Mouse (Mus musculus): Measurements from ENCODE around the gene Trim63.

Trim63 gene

DNA sequence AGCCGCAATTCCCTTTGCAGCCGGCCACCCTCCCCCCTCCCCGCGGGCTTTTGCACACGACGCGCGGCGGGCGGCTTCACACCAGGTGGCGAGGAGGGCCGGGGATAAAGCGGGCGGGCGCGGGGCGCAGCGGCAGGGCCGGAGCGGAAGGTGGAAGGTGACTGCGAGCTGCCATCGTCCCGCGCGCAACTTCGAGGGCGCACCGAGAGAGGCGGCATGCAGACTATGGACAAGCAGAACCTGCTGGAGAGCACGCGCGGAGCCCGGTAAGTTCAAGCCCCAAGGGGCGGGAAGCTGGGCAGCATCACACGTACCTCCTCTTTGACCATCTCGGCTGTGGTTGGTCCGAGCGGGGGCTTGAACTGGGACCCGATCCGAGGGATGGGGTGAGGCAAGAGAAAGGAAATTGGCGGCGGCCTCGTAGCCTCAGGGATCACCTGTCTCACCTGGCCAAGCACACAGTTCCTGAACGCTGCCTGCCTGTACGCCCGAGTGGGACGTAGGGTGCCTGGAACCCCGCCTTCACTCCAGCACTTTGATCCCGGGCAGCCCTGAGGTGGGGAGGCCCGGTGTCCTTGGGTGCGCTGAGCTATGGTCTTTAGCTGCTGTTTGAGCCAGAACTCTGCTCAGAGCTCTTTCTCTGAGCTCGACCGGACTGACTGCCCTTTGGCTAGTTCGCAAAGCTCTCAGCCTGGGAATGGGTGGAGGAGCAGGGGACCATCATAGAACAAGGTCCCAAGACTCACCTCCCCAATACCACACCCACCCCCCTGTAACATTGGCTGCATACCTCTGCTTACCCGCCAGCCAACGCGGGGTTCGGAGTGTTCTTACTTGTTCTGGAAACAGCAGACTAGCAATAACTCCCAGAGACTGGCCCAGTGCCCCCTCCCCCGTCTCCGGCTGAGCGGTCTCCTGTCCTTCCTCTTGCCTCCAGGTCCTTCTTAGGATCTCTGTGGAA is 28.4 kb downstream of the Trim63 start, which contains the start of gene Slc30a2:
TSS of gene Slc30a2 (plus strand) at position 111 of the 961 bp plus-strand sequence.
- DNase-seq = no peak

DNA sequence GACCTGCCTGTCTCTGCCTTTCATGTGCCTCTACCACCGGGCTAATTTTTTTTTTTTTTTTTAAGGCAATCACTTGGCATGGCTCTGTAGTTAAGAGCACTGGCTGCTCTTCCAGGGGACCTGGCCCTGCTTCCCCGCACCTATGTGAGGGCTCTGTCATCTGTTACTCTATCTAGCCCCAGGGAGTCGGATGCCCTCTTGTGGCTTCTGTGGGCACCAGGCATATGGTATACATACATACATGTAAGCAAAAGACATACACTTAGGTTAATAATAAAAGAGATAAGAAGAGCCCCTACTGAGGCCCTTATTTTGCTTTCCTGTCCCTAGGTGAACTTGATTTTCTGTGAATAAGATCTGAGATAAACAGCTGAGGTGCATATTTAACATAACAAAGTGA is 29.7 kb downstream of the Trim63 start:
- no peak for DNase-seq

DNA sequence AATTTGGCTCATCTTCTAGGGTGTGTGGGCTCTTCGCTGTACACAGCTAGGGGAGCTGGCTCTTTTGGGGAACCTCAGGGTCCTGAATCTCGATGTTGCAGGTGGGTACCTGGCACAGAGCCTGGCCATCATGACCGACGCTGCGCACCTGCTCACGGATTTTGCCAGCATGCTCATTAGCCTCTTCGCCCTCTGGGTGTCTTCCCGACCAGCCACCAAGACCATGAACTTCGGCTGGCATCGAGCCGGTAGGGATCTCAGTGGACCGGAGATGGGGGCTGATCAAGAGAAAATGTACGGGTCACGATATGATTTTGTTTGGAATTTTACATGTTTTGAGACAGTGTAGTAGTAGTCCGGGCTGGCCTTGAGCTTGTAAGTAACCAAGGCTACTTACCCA is 30.9 kb downstream of the Trim63 start:
- no peak for DNase-seq

DNA sequence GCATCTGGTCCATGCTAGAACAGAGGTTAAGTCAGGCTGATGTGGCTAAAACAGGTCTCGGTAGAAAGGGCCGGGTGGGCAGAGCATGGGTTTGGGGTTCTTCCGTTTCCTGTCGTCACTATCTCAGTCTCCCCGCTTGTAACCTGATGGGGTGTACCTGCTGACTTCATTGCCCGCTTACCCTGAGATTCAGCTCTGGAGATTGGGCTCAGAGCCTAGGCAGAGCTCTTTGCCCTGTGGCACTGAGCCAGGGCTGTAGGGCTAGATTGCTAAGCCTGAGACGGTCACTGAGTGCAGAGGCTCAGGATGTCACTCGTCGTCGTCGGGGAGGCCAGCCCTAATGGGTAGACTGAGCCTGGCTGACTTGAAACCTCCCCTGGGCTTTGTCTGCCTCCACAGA is 33.2 kb downstream of the Trim63 start:
- peak in 1 of 2 experiments; percentile 44 for DNase-seq

DNA sequence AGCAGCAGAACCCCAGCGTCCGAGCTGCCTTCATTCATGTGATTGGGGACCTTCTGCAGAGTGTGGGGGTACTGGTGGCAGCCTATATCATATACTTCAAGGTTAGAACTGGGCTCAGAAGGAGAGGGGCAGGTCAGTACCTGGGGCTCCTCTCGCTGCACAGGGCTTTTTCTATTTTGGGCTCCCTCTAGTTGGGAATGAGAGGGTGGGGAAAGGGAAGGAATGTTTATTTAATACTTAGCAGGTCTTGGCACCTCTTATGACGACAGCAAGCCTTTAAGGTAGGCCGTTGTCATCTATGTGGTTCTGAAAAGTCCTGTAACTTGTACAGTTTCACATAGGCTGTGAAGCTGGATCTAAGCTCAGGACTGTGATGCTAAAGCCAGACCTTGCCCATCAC is 33.6 kb downstream of the Trim63 start:
- DNase-seq = peak in 1 of 2 experiments; percentile 8

DNA sequence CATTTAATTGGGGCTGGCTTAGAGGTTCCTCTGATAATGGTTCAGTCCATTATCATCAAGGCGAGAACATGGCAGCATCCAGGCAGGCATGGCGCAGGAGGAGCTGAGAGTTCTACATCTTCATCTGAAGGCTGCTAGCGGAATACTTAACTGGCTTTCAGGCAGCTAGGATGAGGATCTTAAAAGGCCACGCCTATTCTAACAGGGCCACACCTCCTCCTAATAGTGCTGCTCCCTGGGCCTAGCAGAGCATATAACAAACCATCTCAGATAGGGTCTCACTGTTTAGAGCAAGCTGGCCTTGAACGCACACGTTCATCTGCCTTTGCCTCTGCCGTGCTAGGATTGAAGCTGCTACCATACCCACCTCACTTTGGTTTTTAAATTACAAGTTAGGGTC is 34.9 kb downstream of the Trim63 start:
- DNase-seq = no peak

DNA sequence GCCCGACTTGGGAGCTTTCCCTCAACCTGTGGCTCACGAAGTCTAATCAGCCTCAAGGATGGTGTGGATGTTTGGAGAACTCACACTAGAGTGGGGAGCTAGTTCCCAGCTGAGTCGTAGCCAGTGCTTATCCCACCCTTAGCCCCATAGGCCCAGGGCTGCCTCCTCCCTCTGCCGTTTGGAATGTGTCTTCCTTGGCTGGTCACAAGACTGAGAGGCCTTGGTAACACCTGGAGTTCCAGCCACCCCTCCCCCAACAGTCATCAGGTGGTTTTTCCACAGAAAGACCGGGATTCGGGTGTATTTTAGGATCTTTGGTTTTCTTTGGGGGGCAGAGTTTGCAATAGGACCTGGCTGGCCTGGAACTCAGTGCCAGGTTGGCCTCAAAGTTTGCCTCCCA is 35.7 kb downstream of the Trim63 start:
- DNase-seq = no peak

DNA sequence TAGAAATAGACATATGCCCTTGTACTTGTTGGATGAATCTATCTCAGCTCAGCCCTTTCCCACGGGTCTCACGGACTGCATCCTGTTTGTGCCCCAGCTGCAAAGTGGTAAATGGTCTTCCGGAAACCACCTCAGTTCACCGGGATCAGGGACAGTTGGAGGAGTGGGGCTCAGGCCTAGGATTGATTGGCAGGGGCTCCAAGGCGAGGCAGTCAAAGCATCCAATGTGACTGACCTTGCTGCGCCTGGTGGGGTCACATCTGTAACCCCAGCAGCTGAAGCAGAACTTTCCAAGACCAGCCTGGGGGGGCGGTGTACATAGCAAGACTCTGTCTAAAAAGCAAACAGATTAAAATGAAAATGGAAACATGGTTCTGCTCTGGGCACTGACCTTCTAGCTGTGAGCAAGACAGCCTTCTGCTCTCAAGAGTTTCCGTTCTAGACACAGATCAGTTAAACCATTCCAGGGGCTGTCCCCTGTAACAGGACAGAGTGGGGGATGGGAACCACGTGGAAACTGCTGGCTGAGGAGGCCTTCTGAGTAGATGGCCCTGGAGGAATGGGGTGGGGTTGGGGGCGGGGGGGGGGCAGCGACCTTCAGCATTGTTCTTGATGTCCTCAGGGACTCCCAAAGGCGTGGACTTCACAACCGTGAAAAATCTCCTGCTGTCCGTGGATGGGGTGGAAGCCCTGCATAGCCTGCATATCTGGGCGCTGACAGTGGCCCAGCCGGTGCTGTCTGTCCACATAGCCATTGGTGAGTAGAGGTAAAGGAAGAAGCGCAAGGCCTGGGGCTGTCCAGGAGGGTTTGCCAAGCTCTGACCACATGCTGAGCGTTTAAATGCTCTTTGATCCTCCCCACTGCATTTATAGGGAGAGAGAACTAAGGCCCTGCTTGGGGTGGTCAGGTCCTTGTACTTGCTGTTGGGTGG is 36.7 kb downstream of the Trim63 start:
- DNase-seq = no peak

DNA sequence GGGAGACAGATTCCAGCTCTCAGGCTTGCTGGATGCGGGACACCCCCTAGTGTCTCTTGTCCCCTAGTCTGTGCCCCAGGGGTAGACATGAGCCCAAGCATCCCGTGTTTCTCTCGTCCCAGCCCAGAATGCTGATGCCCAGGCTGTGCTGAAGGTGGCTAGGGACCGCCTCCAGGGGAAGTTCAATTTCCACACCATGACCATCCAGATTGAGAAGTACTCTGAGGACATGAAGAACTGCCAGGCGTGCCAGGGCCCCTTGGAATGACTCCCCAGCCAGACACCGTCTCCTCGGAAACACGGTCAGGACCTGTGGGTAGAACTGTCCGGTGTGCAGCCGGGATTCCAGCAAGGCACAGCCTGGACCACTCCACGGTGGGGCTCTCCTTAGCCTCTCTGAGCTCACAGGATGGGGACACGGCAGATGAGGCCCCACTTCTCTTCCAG is 37.4 kb downstream of the Trim63 start:
- DNase-seq = no peak

DNA sequence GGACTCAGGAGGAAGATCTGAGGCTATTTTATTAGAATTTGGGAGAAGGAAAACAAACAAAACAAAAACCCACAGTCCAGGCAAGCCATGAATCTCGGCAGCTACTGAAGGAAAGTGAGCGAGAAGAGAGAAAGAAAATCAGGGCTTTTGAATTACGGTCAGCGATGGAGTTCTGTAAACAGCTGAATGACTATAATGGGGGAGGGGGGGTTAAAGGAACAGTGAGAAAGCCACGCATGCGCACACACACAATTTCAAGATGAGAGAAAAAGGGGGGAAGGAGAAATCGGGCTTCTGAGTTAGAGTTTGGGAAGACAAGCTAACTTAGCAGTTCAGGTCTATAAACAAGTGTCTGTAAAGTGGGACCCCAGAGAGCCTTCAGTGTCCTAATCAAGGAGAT is 38.0 kb downstream of the Trim63 start:
- no peak for DNase-seq

DNA sequence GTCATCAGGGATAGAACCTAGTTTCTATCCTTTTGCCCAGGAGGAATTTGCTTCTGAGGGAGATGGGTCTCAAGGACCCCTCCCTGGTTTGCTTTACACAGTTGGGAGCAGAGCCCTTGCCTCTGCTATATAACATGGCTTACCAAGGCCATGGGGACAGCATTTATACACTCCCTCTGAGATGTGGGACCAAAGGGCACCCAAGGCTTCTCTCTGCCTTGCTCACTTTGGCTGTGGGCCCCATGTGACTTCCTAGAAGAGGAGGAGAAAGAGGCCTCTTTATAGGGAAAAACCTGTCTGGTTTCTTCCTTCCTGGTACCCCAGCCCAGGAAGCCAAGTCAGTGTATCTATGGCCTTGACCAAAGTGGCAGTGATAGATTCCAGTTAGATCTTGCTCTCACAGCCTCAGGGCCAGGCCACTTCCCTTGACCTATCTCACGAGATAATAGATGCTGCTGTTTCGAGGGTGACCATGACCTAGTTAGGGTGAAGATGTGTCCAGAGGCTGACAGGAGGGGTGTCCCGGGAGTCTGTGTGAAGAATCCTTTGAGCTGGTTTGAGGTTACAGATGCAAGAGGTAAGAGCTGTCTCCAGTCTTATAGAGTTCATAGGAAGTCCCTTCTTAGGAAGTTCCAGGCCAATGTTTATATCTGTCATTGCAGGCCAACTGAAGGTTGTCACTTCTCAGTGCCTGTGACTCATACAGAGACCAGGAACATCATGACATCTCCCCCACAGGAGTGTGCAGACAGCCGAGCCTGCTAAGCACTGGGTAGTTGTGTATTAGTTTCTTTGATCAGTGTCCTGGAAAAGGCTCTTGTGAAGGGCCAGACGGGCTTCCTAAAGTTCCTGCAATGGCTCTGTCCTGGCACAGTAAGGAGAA is 38.8 kb downstream of the Trim63 start:
- DNase-seq = no peak

DNA sequence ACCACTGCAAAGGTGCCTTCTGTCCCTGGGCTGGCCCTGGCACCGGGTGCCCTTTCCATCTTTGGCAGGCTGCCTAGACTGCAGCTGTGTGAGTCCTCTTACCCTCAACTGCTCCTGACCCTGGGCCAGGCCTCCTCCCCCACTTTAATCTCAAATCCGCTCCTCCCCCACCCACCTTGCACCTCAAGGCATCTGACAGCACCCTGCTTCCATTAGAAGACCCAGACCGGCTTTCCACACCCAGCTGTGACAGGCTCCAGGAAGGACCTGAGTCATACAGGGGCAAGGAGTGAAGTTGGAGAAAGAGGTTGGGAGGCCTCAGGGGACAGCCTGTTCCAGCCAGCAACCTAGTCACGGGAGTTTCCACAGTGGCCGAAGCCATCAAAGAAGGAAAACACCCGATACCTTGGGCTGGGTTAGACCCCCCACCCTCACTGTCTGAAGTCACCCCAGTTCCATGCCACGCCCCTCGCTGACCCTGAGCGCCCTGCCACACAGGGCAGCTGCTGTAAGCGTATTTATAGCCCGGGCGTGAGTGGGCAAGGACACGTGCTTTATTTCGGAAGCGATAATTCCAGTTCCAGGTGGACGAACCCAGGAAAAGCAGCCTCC is 41.0 kb downstream of the Trim63 start:
- peak; percentile 69 to 78 for DNase-seq

DNA sequence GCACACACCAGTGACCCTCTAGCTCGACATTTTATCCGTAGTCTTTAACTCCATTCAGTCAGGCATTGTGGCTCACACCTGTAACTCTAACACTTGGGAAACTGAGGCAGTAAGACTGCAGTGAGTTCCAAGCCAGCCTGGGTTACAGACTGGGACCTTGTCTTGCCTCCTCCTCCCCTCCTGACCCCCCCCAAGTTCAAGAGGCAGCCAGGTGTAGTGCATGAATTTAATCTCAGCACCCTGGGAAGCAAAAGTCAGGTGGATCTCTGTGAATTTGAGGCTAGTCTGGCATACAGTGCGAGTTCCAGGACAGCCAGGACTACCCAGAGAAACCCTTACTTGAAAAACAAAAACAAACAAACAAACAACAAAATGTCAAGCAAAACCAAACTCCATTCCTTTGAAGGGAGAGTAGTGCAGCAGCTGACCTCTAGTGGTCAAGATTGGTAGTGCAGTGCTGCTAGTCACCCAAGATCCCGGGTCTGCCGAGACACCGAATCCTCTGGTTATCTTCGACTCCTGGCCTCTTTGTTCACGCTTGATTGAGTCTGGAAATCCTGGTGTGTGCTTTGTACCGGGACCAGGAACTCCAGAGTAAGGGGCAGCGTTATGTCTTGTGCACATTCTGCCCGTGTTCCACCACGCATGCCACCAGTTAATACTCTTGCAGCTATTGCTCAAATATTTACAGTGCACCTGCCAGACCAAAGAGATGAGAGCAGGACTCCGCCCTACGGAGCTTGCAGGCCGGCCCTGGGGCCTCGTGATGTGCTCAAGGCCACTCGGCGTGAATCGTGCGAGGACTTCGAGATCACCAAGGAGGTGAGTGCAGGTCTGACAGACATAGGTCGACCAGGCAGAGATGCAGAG is 41.9 kb downstream of the Trim63 start:
- peak; percentile 68 to 77 for DNase-seq

DNA sequence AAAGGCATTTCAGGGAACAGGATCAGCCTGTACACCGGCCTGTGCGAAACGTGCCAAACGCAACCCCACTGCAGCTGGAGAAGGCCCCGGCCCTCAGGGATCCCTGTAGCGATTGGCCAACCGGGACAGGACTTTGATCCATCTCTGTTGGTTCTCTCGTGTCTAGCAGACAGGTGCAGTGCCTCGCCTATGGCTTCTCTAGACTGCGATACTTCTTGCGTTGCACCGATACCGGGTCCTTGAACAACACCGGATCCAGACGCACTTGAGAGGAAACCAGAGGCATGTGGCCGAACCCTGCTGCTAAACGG is 42.5 kb downstream of the Trim63 start:
- no peak for DNase-seq

DNA sequence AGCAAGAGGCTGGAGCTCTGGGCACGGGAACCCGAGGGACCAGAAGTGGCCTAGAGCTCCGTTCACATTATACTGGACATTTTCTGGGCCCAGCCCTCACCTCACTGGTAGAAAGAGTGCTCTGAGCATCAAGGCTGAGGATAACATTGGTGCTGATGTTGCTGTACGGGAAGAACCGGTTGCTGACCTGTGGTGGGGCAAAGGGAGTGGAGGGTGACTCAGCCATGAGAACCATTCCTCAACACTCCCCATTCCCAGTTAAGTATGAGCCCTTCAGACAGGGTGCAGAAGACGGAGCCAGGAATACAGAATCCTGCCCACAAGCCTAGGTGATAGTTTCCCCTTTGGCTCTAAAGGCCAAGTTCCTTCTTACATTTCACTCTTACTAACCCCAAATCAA is 44.7 kb downstream of the Trim63 start:
- peak in 1 of 2 experiments; percentile 24 for DNase-seq

DNA sequence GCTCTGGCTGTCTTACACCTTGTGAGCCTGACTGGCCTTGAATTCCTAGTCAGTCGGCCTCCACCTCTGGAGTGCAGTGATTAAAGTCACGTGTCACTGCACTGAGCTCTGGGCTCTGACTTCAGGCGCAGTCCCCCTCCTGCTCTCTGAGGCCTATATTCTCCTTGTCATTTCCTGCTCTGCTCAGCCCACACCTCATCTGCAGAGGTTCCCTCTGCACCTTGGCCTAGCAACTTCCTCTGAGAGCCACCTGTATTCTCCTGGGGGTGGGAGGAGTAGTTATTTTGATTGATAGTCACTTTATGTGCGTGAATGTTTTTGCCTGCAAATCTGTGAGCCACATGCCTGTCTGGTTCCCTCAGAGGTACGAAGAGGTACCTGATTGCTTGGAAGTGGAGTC is 46.3 kb downstream of the Trim63 start:
- no peak for DNase-seq

DNA sequence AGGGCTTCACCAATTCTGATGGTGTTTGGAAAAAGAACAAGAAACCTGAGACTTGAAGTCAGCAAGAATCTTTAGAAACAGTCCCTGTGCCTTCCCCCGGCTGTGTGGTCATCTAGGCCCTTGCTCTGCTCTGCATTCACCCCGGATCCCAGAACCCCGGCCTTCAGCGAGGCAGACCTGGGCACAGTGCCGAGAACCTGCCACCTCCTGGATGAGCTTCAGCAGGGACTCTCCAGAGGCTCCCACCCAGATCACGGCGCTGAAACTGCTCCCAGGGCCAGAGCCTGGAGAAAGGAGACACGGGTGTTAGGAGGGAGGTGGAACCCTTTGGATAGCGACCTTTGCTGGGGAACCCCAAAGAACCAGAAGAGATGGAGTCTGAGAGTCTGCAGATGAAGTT is 47.2 kb downstream of the Trim63 start:
- DNase-seq = no peak

DNA sequence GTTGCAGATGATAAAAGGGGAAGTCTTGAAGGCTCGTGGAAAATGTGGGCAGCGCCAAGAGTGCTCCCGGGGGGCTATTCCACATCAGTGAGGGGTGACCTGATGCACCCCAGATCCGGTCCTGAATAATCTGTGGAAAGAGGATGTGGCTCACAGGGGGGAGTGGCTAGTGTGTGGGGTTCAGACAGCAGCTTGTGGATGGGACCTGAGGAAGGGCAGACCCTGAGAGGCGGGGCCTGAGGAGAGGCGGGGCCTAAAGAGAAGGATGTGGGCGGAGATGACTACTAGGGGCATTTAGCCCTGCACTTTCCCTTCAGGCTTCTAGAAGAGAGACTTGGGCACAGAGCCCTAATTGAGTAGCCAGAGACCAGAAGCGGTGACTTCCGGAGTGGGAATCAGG is 47.7 kb downstream of the Trim63 start:
- DNase-seq = peak; percentile 53 to 67

DNA sequence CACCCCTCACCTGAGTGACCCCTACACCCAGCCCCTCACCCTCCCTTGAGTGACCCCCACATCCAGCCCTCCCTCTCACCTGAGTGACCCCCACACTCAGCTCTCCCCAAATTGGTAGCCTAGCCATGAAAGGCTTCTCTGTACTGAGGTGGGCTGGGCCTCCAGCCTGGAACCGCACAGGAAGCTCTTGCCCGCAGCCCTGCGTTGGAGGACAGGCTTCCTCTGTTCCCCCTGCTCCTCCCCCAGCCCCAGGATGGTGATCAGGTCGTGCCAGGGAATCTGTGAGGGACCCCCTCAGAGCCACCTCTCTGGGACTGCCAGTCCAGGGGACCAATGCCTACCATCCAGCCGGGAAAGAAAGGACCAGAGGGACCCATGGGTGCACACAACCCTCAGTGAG is 50.4 kb downstream of the Trim63 start:
- no peak for DNase-seq

DNA sequence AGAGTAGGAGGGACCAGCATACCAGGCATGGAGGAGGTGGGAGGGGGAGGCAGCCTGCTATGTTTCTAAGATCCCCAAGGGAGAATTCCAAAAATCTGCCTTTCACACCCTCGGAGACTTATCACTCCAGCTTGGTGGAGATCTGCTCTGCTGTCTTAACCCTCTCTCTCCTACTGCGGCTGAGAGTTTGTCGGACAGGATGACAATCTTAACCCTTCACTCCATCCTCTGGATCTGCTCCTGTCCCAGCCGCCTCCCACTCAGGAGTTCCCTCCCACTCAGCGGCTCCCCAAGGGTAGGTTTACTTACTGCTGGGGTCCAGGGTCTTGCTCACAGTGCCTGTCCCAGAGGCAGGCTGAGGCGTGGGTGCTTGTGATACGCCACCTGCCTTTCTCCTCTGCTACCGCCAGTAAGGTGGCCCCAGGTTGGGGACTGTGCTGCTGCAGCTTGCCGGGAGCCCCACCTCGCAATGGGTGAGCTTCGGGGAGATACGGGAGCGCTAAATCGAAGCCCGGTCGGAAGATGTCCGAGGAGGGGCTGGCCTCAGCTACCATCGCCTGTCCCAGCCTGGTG is 55.8 kb downstream of the Trim63 start:
- no peak for DNase-seq
